Mouse (Mus musculus) myocyte (in vitro differentiated cells): ENCODE results near the gene Htra3.

ENCODE experiments used
- CEBPB ChIP-seq: IDR thresholded peaks from 2 replicates; pipeline ENCODE4 v1.6.1; 2011; ENCODE audit warnings: mild to moderate bottlenecking, moderate library complexity; ENCODE audit not compliant: poor library complexity, insufficient read depth, severe bottlenecking
- E2F4 ChIP-seq: IDR thresholded peaks from one replicate; pipeline ENCODE4 v1.6.1; 2011; ENCODE audit warnings: mild to moderate bottlenecking, control low read depth, moderate library complexity; ENCODE audit not compliant: insufficient read depth
- MAX ChIP-seq: IDR thresholded peaks from one replicate; pipeline ENCODE4 v1.6.1; 2011; ENCODE audit warnings: low read depth, mild to moderate bottlenecking, control low read depth
- MYOD1 ChIP-seq, 3 experiments: IDR thresholded peaks; one replicate each; pipeline ENCODE4 v1.6.1; 2011; ENCODE audit warnings: control low read depth in 2 of 3, low read depth in 2 of 3, mild to moderate bottlenecking in 2 of 3, moderate library complexity in 1 of 3; ENCODE audit not compliant: insufficient read length in 2 of 3, control insufficient read depth in 1 of 3
- MYOG ChIP-seq, 3 experiments: IDR thresholded peaks; one replicate each; pipeline ENCODE4 v1.6.1; 2011; ENCODE audit warnings: control low read depth in 2 of 3, low read depth in 2 of 3, mild to moderate bottlenecking in 2 of 3; ENCODE audit not compliant: insufficient read length in 2 of 3, control insufficient read depth in 1 of 3, insufficient read depth in 1 of 3
- POLR2A ChIP-seq: IDR thresholded peaks from one replicate; pipeline ENCODE4 v1.6.1; 2011; ENCODE audit warnings: low read depth, mild to moderate bottlenecking, control low read depth, moderate library complexity; ENCODE audit not compliant: insufficient read length
- POLR2AphosphoS2 ChIP-seq: IDR thresholded peaks from one replicate; pipeline ENCODE4 v1.6.1; 2011; ENCODE audit warnings: low read depth, control low read depth; ENCODE audit not compliant: insufficient read length
- REST ChIP-seq: IDR thresholded peaks from one replicate; pipeline ENCODE4 v1.6.1; 2011; ENCODE audit warnings: mild to moderate bottlenecking, control low read depth, moderate library complexity; ENCODE audit not compliant: insufficient read depth, insufficient read length
- TCF12 ChIP-seq: IDR thresholded peaks from one replicate; pipeline ENCODE4 v1.6.1; 2011; ENCODE audit warnings: mild to moderate bottlenecking, control low read depth; ENCODE audit not compliant: poor library complexity, insufficient read depth, severe bottlenecking
- TCF3 ChIP-seq: IDR thresholded peaks from one replicate; pipeline ENCODE4 v1.6.1; 2011; ENCODE audit warnings: low read depth, control low read depth; ENCODE audit not compliant: insufficient read length
- USF1 ChIP-seq: IDR thresholded peaks from one replicate; pipeline ENCODE4 v1.6.1; 2011; ENCODE audit warnings: low read depth, mild to moderate bottlenecking, control low read depth, moderate library complexity

DNA sequence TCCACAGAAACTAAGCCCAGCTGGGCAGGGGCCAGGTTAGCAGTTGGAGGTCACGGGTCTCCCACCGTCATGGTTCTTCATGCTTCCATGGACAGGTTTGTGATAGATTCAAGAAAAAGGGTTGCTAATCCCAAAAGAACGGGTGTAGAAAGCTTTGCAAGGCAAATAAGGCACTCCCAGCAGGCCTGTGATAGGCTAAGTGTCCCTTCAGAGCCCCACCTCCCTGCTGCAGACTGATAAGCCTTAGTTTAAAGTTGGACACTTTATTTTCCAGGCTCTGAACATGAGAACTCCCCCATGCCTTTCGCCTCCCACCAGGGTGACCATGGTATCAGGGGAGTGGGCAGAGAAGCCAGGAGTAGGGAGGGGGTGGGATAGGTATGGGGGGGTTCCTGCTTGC lies 35.5 kb downstream of the Htra3 start:
- TF ChIP-seq MYOD1 (IDR thresholded peaks at IDR 0.05; ENCODE audit: control insufficient read depth in 1 of 3, insufficient read length in 2 of 3, low read depth in 2 of 3) (no peak), E2F4 (no peak), REST (no peak), MAX (no peak), USF1 (no peak), CEBPB (no peak), POLR2A (no peak), MYOG (IDR thresholded peaks at IDR 0.05; ENCODE audit: control insufficient read depth in 1 of 3, insufficient read depth in 1 of 3, insufficient read length in 2 of 3, low read depth in 2 of 3) (no peak), TCF3 (no peak), TCF12 (no peak), POLR2AphosphoS2 (no peak)
